Mouse (Mus musculus): ENCODE measurements around the gene Muc20. TPM values are rescaled to one million over a fixed set of nuclear protein-coding genes. Genes with fewer than 3 reads are reported as not detected.

Muc20 gene
- polyA plus RNA-seq, 1 experiment from 2014 or later = 3.3 TPM

DNA sequence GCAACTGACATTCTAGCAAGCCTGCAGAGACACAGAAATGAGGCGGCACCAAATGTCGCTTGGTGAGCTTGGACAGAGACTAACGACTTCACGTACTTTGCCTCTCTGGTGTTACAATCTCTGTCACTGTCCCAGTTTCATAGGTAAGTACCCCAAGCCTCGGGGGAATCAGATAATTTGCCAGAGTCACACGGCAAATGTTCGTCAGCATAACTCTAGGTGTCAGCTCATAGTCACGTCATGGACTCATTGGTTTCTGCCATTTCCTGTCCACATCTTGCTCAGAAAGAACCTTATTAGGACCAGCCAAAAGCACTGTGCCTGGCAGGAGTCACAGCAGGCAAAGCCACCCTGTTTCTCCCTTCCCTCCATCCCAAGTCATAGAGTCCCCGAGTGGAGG lies 55.9 kb downstream of the Muc20 start:
- H3K4me3 ChIP-seq (ENCODE audit: low read length) = no peak overlapping the region
- H3K36me3 ChIP-seq (ENCODE audit: control insufficient read depth, insufficient read depth, low read length) = no peaks in the 10 kb centered on the region
- H3K4me2 ChIP-seq (replicated peaks; ENCODE audit: low read depth, low read length) = no peak overlapping the region
- no peaks in the 10 kb centered on the region for H3K4me1 ChIP-seq (ENCODE audit: control insufficient read depth, insufficient read depth, low read length)
- no peak for ATAC-seq (ENCODE audit: low FRiP score, low TSS enrichment)
- 83% methylated on average over 9 of the region's 9 CpGs for WGBS
- no peak overlapping the region for H3K27ac ChIP-seq (ENCODE audit: low read depth, low read length)
- no peaks in the 10 kb centered on the region for H3K9me3 ChIP-seq (ENCODE audit: control insufficient read depth, low read length)
- no peak overlapping the region for H3K9ac ChIP-seq (ENCODE audit: low read depth, low read length)
- H3K27me3 ChIP-seq (ENCODE audit: control insufficient read depth, insufficient read depth, low read length) = no peaks in the 10 kb centered on the region

DNA sequence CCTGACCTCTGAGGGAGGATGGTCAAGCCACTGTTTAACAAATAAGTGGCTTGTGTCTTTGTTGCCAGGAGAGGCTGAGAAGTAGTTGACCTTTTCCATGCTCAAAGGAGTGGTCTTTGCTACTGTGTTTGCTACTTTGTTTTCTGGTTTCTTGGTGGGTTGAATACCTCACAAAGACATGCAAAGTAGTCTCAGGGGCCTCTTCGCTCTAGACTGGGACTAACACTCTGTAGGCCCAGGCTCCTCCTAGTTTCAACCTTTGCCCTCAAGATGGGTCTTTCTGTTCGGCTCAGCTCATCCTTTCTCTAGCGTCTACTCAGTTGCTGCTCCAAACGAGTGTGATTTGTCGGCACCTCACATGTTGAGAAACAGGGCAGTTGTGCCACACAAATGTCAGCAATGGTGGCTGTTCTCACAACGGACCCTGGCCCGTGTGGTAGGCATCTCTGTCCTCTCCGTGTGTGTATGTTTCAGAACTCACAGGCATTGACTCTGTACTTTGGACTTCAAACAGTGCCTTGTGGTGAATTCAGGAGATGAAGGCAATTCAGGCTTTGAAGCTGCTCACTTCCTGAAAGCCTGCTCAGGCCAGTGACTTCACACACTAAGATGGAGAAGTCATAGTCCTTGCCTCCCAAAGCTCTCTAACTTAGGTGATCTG lies 57.1 kb downstream of the Muc20 start:
- no peaks in the 10 kb centered on the region for H3K4me1 ChIP-seq (ENCODE audit: control insufficient read depth, insufficient read depth, low read length)
- ATAC-seq (ENCODE audit: low FRiP score, low TSS enrichment) = no peak
- no peak overlapping the region for H3K4me2 ChIP-seq (replicated peaks; ENCODE audit: low read depth, low read length)
- no peak overlapping the region for H3K27ac ChIP-seq (ENCODE audit: low read depth, low read length)
- no peaks in the 10 kb centered on the region for H3K36me3 ChIP-seq (ENCODE audit: control insufficient read depth, insufficient read depth, low read length)
- 84% methylated on average over 8 of the region's 8 CpGs for WGBS
- H3K9ac ChIP-seq (ENCODE audit: low read depth, low read length) = no peak overlapping the region
- H3K4me3 ChIP-seq (ENCODE audit: low read length) = no peak overlapping the region
- H3K9me3 ChIP-seq (ENCODE audit: control insufficient read depth, low read length) = no peaks in the 10 kb centered on the region
- H3K27me3 ChIP-seq (ENCODE audit: control insufficient read depth, insufficient read depth, low read length) = no peaks in the 10 kb centered on the region

DNA sequence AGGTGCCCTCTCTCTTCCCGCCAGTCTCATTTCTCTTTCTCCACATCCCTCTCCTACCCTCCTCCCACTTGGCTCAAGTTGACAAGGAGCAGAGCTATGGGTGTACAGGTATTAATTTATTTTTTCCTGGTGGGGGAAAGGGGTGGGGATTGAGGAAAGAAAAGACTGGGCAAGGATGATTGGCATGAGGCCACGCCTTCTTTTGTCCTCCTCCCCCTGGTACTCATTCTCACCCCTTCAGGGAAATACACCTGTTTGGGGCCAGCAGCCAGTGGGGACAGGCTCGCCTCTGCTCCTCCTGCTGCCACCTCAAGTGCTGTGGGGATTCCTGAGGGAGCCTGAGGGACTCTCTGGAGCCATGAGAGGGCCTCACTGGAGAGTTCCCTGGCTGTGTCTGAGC lies 61.2 kb downstream of the Muc20 start:
- Histone ChIP-seq H3K4me3 (ENCODE audit: low read length) (no peak overlapping the region), H3K27ac (ENCODE audit: low read depth, low read length) (no peak overlapping the region), H3K4me1 (ENCODE audit: control insufficient read depth, insufficient read depth, low read length) (no peaks in the 10 kb centered on the region), H3K27me3 (ENCODE audit: control insufficient read depth, insufficient read depth, low read length) (no peaks in the 10 kb centered on the region), H3K9me3 (ENCODE audit: control insufficient read depth, low read length) (no peaks in the 10 kb centered on the region), H3K4me2 (replicated peaks; ENCODE audit: low read depth, low read length) (no peak overlapping the region), H3K9ac (ENCODE audit: low read depth, low read length) (no peak overlapping the region), H3K36me3 (ENCODE audit: control insufficient read depth, insufficient read depth, low read length) (no peaks in the 10 kb centered on the region)
- whole genome bisulfite sequencing = 53% methylated on average over 3 of the region's 3 CpGs
- no peak for ATAC-seq (ENCODE audit: low FRiP score, low TSS enrichment)

DNA sequence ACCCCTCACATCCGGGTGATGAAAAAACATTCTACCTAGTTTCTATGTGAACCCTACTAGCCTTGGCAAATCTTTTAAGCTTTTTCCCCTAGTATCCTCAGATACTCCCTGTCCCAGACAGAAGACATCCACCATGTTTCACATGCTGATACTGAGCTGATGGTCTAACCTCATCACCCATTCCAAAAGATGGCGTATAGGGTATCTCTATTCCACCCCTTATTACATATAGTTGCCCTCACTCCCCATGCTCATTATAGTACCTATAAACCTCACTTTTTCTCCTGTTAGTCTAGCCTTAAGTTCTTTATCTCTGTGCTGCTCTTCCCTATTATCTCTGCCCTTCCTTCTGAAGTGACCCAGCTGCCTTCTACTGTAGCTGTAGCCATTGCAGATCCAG lies 61.6 kb downstream of the Muc20 start, which contains the start of gene Muc4:
Gene Muc4, plus strand, starts transcription at position 301 of the 400 bp plus-strand sequence.
- ATAC-seq (ENCODE audit: low FRiP score, low TSS enrichment) = no peak
- Histone ChIP-seq H3K4me1 (ENCODE audit: control insufficient read depth, insufficient read depth, low read length) (no peaks in the 10 kb centered on the region), H3K4me2 (replicated peaks; ENCODE audit: low read depth, low read length) (no peak within 1 kb of the TSS), H3K9me3 (ENCODE audit: control insufficient read depth, low read length) (no peaks in the 10 kb centered on the region), H3K27me3 (ENCODE audit: control insufficient read depth, insufficient read depth, low read length) (no peaks in the 10 kb centered on the region), H3K9ac (ENCODE audit: low read depth, low read length) (no peak within 1 kb of the TSS), H3K27ac (ENCODE audit: low read depth, low read length) (no peak within 1 kb of the TSS), H3K36me3 (ENCODE audit: control insufficient read depth, insufficient read depth, low read length) (no peaks in the 10 kb centered on the region), H3K4me3 (ENCODE audit: low read length) (no peak within 1 kb of the TSS)
- 89% methylated on average over 2 of the region's 2 CpGs for WGBS

DNA sequence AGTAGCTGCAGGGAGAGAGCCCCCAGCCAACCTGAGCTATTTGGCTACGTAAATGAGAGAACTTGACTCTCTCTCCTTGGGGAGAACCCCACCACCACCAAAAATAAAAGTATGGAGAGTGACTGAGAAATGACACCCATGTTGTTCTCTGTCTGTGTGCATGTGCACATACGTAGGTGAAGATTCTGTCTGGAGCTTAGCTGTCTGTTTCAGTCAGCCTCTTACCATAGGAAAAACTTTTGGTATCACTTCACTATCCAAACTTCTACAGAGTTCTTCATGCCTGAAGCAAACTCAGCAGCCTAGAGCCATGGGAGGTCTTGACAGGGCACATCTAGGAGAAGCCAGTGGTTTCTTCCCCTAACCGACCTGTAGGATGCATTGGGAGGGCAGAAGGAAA lies 64.0 kb downstream of the Muc20 start:
- no peaks in the 10 kb centered on the region for H3K27me3 ChIP-seq (ENCODE audit: control insufficient read depth, insufficient read depth, low read length)
- H3K9me3 ChIP-seq (ENCODE audit: control insufficient read depth, low read length) = no peaks in the 10 kb centered on the region
- 95% methylated on average over 3 of the region's 3 CpGs for WGBS
- no peak overlapping the region for H3K4me2 ChIP-seq (replicated peaks; ENCODE audit: low read depth, low read length)
- no peak overlapping the region for H3K27ac ChIP-seq (ENCODE audit: low read depth, low read length)
- H3K4me1 ChIP-seq (ENCODE audit: control insufficient read depth, insufficient read depth, low read length) = no peaks in the 10 kb centered on the region
- ATAC-seq (ENCODE audit: low FRiP score, low TSS enrichment) = no peak
- H3K36me3 ChIP-seq (ENCODE audit: control insufficient read depth, insufficient read depth, low read length) = no peaks in the 10 kb centered on the region
- no peak overlapping the region for H3K4me3 ChIP-seq (ENCODE audit: low read length)
- H3K9ac ChIP-seq (ENCODE audit: low read depth, low read length) = no peak overlapping the region

DNA sequence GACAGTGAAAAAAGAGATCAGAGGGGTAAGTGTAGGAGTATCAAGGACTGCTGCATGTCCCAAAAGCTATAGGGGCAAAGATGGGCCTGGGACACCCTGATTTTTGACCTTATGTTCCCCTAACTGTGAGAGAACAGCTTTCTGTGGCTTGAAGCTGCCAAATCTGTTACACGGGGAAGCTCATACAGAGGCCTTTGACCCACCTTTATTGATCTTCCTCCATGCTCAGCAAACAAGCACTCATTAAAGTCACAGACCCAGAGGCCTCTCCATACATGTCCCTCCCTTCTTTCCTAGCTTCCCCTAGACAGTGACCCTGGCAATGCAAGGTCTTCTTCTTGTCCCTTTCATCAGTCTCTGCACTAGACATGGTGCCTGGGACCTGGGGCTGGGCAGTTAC lies 68.5 kb downstream of the Muc20 start:
- H3K4me3 ChIP-seq (ENCODE audit: low read length) = no peak overlapping the region
- H3K27me3 ChIP-seq (ENCODE audit: control insufficient read depth, insufficient read depth, low read length) = no peaks in the 10 kb centered on the region
- H3K9me3 ChIP-seq (ENCODE audit: control insufficient read depth, low read length) = no peaks in the 10 kb centered on the region
- no peaks in the 10 kb centered on the region for H3K36me3 ChIP-seq (ENCODE audit: control insufficient read depth, insufficient read depth, low read length)
- WGBS = 29% methylated on average over 1 of the region's 1 CpGs
- H3K4me1 ChIP-seq (ENCODE audit: control insufficient read depth, insufficient read depth, low read length) = no peaks in the 10 kb centered on the region
- ATAC-seq (ENCODE audit: low FRiP score, low TSS enrichment) = no peak
- H3K4me2 ChIP-seq (replicated peaks; ENCODE audit: low read depth, low read length) = no peak overlapping the region
- H3K9ac ChIP-seq (ENCODE audit: low read depth, low read length) = no peak overlapping the region
- no peak overlapping the region for H3K27ac ChIP-seq (ENCODE audit: low read depth, low read length)

DNA sequence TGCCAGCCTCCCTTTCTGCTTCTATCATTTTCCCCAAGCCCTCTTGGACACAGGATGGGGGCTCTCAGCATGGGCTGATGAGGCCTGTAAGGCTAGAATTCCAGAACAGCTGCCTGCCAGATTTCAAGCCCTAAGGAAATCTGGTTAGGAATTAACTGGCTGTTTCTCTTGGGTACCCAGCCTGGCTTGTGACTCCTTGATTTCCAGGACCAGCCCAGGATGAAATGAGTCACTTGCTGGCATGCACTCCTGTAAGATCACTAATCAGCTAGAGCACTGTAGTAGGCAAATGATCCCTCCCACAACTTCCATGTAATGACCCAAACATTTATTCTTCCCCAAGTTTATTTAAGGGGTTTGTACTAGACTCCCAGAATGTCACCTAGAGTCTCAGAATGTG lies 69.0 kb downstream of the Muc20 start:
- no peaks in the 10 kb centered on the region for H3K27me3 ChIP-seq (ENCODE audit: control insufficient read depth, insufficient read depth, low read length)
- no peaks in the 10 kb centered on the region for H3K4me1 ChIP-seq (ENCODE audit: control insufficient read depth, insufficient read depth, low read length)
- no peak overlapping the region for H3K27ac ChIP-seq (ENCODE audit: low read depth, low read length)
- no peak overlapping the region for H3K9ac ChIP-seq (ENCODE audit: low read depth, low read length)
- no peak overlapping the region for H3K4me3 ChIP-seq (ENCODE audit: low read length)
- ATAC-seq (ENCODE audit: low FRiP score, low TSS enrichment) = no peak
- H3K4me2 ChIP-seq (replicated peaks; ENCODE audit: low read depth, low read length) = no peak overlapping the region
- H3K9me3 ChIP-seq (ENCODE audit: control insufficient read depth, low read length) = no peaks in the 10 kb centered on the region
- no peaks in the 10 kb centered on the region for H3K36me3 ChIP-seq (ENCODE audit: control insufficient read depth, insufficient read depth, low read length)

Other genes starting within 250 kb of the Muc20 start
- gene Tfrc, start 188.5 kb downstream of the Muc20 start, polyA plus RNA-seq (2014; fragmentation: Nextera tagmentation; extraction: Ambion mirVana) = 38.1 and 62.0 TPM in 2 replicates
- 10.7 and 11.0 TPM in 2 replicates for gene Tnk2, start 153.6 kb downstream of the Muc20 start, polyA plus RNA-seq (2014; fragmentation: Nextera tagmentation; extraction: Ambion mirVana)
- 0.27 TPM in 1 of 2 replicates, not detected in the other for gene Muc4, start 61.5 kb downstream of the Muc20 start, polyA plus RNA-seq (2014; fragmentation: Nextera tagmentation; extraction: Ambion mirVana)
- gene Smbd1, start 13.0 kb upstream of the Muc20 start, polyA plus RNA-seq (2014; fragmentation: Nextera tagmentation; extraction: Ambion mirVana) = not detected in 2 replicates
- 119 and 155 TPM in 2 replicates for gene Fyttd1, start 80.1 kb upstream of the Muc20 start, polyA plus RNA-seq (2014; fragmentation: Nextera tagmentation; extraction: Ambion mirVana)
- 12.1 and 15.2 TPM in 2 replicates for gene Rubcn, start 80.3 kb upstream of the Muc20 start, polyA plus RNA-seq (2014; fragmentation: Nextera tagmentation; extraction: Ambion mirVana)
- gene Lrch3, start 116.7 kb upstream of the Muc20 start, polyA plus RNA-seq (2014; fragmentation: Nextera tagmentation; extraction: Ambion mirVana) = 19.7 and 32.7 TPM in 2 replicates